Mouse (Mus musculus) kidney, postnatal 14 days (tissue): ENCODE data around the gene Smco2.

ENCODE experiments used
- DNase-seq: peaks from one replicate; pipeline ENCODE4 v3.0.0; 2022; ENCODE audit warnings: mixed read lengths

The Smco2 gene

DNA sequence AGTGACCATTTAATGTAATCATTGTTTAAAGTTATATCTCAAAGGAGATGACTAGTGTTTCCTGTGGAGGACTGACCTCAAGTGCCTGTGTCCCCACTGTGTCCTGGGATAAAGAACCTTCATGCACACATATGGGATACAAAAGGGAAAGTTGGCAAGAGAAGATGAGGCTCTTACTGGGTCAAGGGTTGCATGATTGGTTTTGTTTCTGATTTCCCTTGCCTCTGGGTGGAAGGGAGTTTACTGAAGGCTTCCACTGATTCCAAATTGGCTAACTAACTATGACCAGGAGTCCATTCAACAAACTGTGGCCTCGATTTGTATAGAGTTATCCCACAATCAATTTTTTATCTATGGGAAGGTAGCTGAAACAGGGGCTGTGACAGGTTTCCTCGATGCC lies 53.7 kb downstream of the Smco2 start:
- no peak for DNase-seq

DNA sequence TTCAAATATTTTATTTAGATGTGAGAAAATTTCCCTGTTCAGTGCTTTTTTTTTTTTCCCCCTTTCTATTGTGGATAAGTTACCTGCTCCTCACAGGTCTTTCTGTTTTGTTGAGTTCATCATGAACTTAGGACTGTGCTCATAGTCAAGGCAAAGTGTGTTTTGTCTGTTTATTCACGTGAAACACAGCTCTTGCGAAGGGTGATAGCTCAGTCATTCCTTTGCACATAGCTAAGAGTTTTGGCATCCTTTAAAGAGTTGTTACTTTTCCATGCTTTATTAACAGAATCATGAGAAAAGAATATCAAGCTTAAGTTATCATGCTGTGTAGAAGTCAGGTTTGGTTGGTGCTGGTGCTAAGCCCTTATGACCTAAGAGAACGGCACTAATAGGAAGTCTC lies 54.8 kb downstream of the Smco2 start:
- DNase-seq: no peak

GRCm38 (mm10) chr6:146906000-146906786 lies 56.3 kb downstream of the Smco2 start:
- no peak for DNase-seq

DNA sequence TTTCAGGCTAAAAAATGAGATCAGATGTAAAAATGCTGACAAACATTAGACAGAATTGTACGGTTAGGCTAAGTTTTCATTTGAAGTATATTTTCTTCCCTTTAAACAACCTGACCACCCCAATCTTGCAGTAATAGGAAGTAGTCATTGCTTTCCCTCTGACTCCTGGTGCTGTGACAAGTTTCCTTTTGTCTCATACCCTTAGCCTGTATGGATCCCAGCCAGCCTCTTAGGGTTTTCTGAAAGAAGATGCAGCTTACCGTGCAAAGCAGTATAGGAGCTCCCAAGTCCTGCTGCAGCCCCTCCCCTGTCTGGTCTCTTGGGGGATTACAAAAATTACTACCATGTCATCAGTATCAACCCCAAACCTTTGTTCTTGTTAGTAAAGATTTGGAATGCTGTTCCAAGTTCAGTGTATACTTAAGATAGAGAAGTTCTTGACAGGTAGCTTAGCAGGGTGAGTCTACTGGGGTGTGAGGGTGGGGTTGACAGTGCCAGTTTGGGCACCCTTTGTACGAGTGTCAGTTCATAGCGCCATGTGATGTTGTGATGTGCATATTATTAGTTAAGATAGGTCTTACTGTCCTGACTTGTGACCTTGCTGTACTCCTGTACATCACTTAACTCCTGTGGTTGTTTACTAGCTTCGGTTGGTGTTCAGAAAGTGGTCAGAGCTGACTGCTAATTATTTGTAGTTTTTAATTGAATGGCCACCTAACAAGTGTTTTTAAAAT lies 57.3 kb downstream of the Smco2 start:
- no peak for DNase-seq

GRCm38 (mm10) chr6:146907795-146908190 lies 57.9 kb downstream of the Smco2 start:
- DNase-seq: peak; percentile 61

- no peak for DNase-seq
Observed at GRCm38 (mm10) chr6:146908801-146909200, 58.9 kb downstream of the Smco2 start.

GRCm38 (mm10) chr6:146909725-146910489 lies 60.0 kb downstream of the Smco2 start:
- DNase-seq: no peak

DNA sequence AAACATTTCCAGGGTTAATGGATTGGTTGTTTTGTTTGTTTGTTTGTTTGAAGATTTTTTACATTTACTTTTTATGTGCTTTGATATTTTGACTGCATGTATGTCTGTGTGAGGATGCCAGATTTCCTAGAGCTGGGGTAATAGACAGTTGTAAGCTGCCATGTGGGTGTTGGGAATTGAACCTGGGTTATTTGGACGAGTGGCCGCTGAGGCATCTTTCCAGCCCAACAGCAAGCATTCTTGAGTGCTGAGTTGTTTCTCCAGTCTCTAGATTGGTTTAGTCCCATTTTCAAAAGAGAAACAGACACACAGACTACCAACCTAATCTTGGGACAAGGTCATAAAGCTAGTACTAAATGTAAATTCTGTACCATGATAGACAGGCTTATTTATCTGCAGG lies 60.9 kb downstream of the Smco2 start:
- DNase-seq: no peak

GRCm38 (mm10) chr6:146912835-146913488 lies 63.1 kb downstream of the Smco2 start:
- peak; percentile 71 for DNase-seq

DNA sequence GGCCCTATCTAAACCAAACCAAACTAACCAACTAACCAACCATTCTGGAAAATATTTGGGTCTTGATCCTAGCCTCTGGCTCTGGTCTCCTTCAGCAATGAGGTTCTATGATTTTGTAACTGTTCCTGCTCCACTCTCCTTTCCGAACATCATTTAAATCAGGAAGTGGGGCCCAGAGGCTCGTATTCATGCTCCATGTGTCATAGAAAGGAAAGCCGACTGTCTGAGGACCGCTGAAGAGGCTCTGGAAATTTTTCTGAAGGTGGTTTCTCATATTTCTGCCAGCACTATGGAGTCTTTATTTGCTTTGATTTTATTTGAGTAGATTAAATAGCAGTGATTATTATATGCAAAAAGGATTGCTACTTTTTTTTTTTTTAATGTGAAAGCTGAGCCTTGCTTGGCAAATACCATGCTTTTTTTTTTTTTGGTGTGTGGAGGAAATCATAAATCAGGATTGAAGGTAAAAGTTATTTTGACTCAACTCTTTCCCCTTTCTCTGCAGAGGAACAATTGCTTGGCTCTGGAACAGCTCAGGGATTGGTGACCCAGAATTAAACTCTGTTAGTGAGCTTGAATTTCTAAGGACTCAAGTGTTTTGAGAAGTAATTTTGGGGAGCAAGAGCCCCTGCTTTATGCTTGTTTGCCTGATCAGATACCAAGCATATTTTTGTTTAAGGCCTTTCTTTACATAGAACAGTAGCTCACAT lies 63.7 kb downstream of the Smco2 start:
- no peak for DNase-seq

GRCm38 (mm10) chr6:146915808-146916207 lies 65.9 kb downstream of the Smco2 start:
- no peak for DNase-seq

DNA sequence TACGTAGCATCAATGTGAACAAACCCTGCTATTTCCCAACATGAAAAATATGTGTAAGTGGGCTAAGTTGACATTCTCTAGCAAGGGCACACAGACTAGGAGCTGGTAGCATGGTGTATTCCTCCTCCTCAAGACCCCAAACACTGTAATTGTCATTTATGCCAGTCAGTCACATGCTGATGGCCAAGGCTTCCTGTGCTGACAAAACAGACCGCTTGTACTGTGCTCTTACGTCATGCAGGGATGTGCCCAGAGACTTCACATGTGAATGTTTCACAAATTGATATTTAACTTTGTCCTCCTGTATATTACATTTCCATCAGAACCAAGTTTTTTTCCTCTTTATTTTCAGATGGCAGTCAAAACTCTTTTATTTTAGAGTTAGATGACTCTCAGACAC lies 67.5 kb downstream of the Smco2 start:
- no peak for DNase-seq

DNA sequence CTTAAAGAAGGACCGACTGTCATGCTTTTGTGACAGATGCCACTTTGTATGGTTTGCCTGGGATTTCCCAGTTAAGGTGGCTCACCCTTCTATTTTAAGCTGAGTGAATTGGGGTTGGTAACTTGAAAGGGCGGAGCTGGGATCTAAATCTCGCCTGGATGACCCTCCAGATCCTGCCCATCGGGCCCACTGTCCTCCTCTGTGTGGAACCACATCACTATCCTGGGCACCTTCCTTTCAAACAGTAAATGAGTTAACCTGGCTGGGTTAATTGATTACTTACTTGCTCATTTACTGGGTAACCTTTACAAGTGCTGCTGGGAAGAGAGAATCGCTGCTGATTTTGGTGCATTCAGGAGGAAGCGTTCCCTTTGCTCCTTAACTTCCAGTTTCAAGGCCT lies 68.4 kb downstream of the Smco2 start:
- no peak for DNase-seq
